Mouse (Mus musculus) midbrain, embryonic 13.5 days (tissue): Measurements from ENCODE around the gene Fam228a. TPM values are rescaled to one million over a fixed set of nuclear protein-coding genes. Genes with fewer than 3 reads are reported as not detected.
"Not testable (repeated sequence)": the region's sequence is repeated elsewhere in the genome, so short reads cannot be mapped to it uniquely, and the experiment has no call there.

ENCODE experiments used
- ATAC-seq: fragments of 200-750 bp; cut with Nextera tagmentation; 2 replicates; pipeline ENCODE4 v1.8.0; 2017; ENCODE audit warnings: mild to moderate bottlenecking, moderate TSS enrichment, moderate library complexity
- H3K27ac ChIP-seq: fragments of 300-500 bp; sonication (generic); 2 replicates; pipeline ENCODE4 v1.5.1; 2015; ENCODE audit warnings: inconsistent platforms, mild to moderate bottlenecking, moderate library complexity
- H3K27me3 ChIP-seq: fragments of 300-500 bp; sonication (generic); 2 replicates; pipeline ENCODE4 v1.6.1; 2015; ENCODE audit warnings: mild to moderate bottlenecking, inconsistent platforms
- H3K36me3 ChIP-seq: fragments of 300-500 bp; sonication (generic); 2 replicates; pipeline ENCODE4 v1.6.1; 2015; ENCODE audit warnings: mild to moderate bottlenecking, inconsistent platforms
- H3K4me1 ChIP-seq: fragments of 300-500 bp; sonication (generic); replicated peaks from 2 replicates; pipeline ENCODE4 v1.6.1; 2015; ENCODE audit warnings: inconsistent platforms
- H3K4me2 ChIP-seq: fragments of 300-500 bp; sonication (generic); replicated peaks from 2 replicates; pipeline ENCODE4 v1.6.1; 2015; ENCODE audit warnings: moderate library complexity, mild to moderate bottlenecking, inconsistent platforms
- H3K4me3 ChIP-seq: fragments of 300-500 bp; sonication (generic); replicated peaks from 2 replicates; pipeline ENCODE4 v1.5.1; 2015; ENCODE audit warnings: mild to moderate bottlenecking, inconsistent platforms
- H3K9ac ChIP-seq: fragments of 300-500 bp; sonication (generic); replicated peaks from 2 replicates; pipeline ENCODE4 v1.6.1; 2015; ENCODE audit warnings: mild to moderate bottlenecking, inconsistent platforms
- H3K9me3 ChIP-seq: fragments of 300-500 bp; sonication (generic); 2 replicates; pipeline ENCODE4 v1.6.1; 2016; ENCODE audit warnings: mild to moderate bottlenecking, inconsistent platforms
- WGBS: fragments of 180-500 bp; shearing (Covaris S2); methylation state at CpG from one replicate; pipeline ENCODE4 v1.1.7; 2015; 5-methylcytosine and 5-hydroxymethylcytosine counted together
- polyA plus RNA-seq: library from polyadenylated mRNA; unstranded; fragments of >200 nt; fragmentation: Nextera tagmentation; extraction: Ambion mirVana; gene quantifications from 2 replicates; pipeline ENCODE4 v1.2.1, GENCODE M21; 2015

Gene Fam228a
- polyA plus RNA-seq, 1 experiment from 2014 or later = 0.52 TPM

DNA sequence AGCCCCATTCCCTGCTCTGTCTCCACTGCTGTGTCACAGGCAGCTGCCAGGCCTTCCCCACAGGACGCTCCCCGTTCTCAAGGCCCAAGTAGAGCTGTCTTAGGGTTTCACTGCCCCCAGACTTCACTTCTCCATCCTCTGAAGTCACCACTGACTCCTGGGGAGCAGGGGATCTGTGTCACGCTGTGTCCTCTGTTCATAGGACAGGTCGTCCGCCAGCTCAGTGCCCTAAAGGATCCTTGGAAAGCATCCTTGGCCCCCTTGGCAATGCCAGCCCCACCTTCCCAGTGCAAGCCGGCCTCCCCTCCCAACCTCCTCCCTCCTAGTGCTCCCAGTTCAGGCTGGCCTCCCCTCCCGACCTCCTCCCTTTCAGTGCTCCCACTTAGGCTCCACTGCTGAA is 28.3 kb downstream of the Fam228a start:
- no peak for ATAC-seq
- Histone ChIP-seq H3K27me3 (no peaks in the 10 kb centered on the region), H3K9me3 (no peaks in the 10 kb centered on the region), H3K4me3 (no peak overlapping the region), H3K4me2 (no peak overlapping the region), H3K9ac (no peak overlapping the region), H3K36me3 (peaks cover 53% of the 10 kb centered on the region), H3K4me1 (no peaks in the 10 kb centered on the region), H3K27ac (no peak overlapping the region)
- 85% methylated on average over 7 of the region's 7 CpGs for WGBS

DNA sequence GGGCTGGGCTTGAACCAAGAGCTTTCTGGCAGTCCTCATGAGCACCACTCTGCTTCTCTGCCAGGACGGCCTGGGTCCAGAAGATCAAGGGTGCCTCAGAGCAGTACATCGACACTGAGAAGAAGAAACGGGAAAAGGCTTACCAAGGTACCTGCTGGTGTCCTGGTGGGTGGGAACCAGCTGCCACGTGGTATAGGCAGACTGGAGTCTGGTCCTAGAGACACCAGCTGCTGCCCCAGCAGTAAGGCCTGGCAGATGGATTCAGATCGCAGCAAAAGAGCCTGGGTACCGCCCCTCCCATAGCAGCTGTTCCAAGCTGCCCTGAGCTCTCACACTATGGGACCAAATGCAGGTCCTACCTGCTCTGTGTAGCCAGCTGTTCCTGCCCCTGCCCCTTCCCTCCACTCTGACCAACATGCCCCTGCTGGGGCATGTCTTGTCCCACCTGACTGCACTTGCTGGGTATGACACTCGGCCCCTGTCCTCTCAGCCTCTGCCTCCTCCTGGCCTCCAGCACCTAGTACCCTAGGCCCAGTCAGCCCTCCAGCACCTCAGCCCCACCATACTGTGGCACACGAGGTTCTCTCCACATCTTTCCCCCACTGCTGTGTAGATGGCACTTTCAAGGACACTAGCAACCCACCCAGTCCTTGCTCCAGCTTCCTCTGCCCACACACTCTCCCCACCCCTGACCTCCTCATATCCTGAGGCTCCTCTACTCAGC is 29.2 kb downstream of the Fam228a start:
- Histone ChIP-seq H3K27ac (no peak overlapping the region), H3K27me3 (no peaks in the 10 kb centered on the region), H3K9me3 (no peaks in the 10 kb centered on the region), H3K9ac (no peak overlapping the region), H3K36me3 (peaks cover 50% of the 10 kb centered on the region), H3K4me3 (no peak overlapping the region), H3K4me1 (no peaks in the 10 kb centered on the region), H3K4me2 (no peak overlapping the region)
- 76% methylated on average over 8 of the region's 8 CpGs for WGBS
- ATAC-seq = peak; percentile 70

DNA sequence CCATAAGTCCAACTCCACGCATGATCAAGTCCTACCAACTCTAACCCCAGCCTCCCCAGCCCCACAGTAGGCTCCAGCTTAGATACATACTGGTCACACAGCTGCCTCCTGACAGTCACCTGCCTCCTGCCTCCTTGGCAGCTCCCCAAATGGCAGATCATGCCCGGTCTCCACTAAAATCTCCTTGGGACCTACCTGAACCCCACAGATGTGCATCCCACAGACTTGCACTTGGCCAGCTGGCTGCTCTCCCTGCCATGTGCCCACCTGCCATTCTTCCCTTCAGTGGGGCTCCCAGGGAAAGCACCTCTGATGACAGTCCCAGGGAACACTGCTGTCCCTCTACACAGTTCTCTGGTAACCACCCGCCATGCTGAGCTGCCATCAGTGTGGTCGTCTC is 29.9 kb downstream of the Fam228a start:
- Histone ChIP-seq H3K9me3 (no peaks in the 10 kb centered on the region), H3K4me3 (no peak overlapping the region), H3K9ac (no peak overlapping the region), H3K27ac (no peak overlapping the region), H3K36me3 (peaks cover 49% of the 10 kb centered on the region), H3K4me2 (no peak overlapping the region), H3K4me1 (no peaks in the 10 kb centered on the region), H3K27me3 (no peaks in the 10 kb centered on the region)
- no peak for ATAC-seq
- 93% methylated on average over 4 of the region's 4 CpGs for WGBS

DNA sequence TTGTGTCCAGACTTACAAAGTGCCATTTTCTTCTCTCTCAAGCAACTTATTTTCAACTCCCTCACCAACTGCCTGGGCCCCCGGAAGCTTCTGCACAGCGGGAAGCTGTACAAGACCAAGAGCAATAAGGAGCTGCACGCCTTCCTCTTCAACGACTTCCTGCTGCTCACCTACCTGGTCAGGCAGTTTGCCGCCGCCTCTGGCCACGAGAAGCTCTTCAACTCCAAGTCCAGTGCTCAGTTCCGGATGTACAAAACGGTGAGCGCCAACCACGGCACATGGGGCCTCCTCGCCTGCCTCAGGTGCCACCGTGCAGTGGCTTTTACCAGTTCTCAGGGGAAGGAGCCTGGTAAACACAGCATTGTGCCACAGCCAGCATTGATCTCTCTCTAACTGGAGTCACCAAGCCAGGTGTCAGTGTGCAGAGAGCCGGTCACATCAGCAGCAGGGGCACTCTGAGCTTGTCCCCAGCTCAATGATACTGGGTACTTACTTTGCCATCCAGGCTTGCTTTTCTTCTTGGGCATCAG is 30.7 kb downstream of the Fam228a start:
- peaks cover 45% of the 10 kb centered on the region for H3K36me3 ChIP-seq
- 94% methylated on average over 14 of the region's 14 CpGs for WGBS
- ATAC-seq = no peak

DNA sequence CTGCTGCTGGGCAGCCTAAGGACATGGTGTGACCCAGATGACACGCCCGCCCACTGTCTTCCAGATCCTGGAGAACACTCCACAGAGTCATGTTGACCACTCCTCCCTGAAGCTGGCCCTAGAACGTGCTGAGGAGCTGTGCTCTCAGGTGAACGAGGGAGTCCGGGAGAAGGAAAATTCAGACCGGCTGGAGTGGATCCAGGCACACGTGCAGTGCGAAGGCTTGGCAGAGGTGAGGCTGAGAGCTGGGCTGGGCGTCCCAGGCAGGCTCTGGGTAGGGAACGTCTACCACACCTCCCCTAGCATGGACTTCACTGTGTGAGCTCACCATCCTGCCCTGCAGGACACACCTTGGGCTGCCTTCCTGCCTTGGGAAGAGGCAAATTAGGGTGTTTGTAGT is 31.3 kb downstream of the Fam228a start:
- H3K27me3 ChIP-seq = no peaks in the 10 kb centered on the region

More for the DNA sequence above, 30.7 kb downstream of the Fam228a start:
- H3K9ac ChIP-seq = no peak overlapping the region
- H3K4me1 ChIP-seq = no peaks in the 10 kb centered on the region
- no peak overlapping the region for H3K27ac ChIP-seq
- no peak overlapping the region for H3K4me3 ChIP-seq
- H3K4me2 ChIP-seq = no peak overlapping the region
- H3K9me3 ChIP-seq = no peaks in the 10 kb centered on the region
- H3K27me3 ChIP-seq = no peaks in the 10 kb centered on the region

DNA sequence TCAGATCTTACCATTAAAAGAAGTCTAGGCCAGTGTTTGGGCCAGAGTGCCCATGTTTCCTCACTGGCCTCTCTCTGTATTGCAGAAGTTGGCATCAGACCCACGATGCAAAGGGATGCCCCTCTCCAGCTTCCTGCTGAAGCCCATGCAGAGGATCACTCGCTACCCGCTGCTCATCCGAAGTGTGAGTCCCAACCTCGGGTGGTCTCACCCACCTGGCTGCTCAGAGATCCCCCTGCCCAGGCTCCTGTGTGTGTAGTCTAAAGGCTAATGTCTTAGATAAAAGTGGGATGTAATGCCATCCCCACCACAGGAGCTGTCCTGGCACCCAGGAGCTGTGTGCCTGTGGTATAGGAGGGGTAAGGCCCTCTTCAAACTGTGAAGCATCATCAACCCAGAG is 32.1 kb downstream of the Fam228a start:
- Histone ChIP-seq H3K27me3 (no peaks in the 10 kb centered on the region), H3K9me3 (no peaks in the 10 kb centered on the region), H3K4me2 (no peak overlapping the region), H3K27ac (no peak overlapping the region), H3K9ac (no peak overlapping the region), H3K4me1 (no peaks in the 10 kb centered on the region), H3K36me3 (peaks cover 44% of the 10 kb centered on the region), H3K4me3 (no peak overlapping the region)
- WGBS = 93% methylated on average over 5 of the region's 5 CpGs
- no peak for ATAC-seq

More for the DNA sequence above, 31.3 kb downstream of the Fam228a start:
- no peak overlapping the region for H3K9ac ChIP-seq
- H3K36me3 ChIP-seq = peaks cover 45% of the 10 kb centered on the region
- H3K9me3 ChIP-seq = no peaks in the 10 kb centered on the region
- H3K27ac ChIP-seq = no peak overlapping the region
- no peak overlapping the region for H3K4me2 ChIP-seq
- no peaks in the 10 kb centered on the region for H3K4me1 ChIP-seq
- H3K4me3 ChIP-seq = no peak overlapping the region
- WGBS = 90% methylated on average over 10 of the region's 10 CpGs
- no peak for ATAC-seq

DNA sequence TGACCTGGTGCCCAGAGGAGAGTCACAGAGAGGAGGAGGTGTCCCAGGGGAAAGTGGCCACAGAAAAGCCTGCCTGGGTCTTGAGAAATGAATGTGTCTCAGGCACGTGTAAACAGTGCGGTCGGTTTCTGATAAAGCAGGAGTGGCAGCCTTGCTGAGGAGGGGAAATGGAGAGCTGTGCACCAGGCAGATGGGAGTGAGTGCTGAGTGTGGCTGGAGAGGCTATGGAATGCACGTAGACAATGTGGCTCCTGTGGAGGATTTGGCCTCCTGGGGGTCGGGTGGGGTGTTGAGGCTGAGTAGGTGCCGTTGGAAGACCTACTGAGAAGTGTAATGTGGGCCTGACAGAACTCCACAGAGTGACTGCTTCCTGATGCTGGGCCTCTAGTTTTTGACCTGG is 32.6 kb downstream of the Fam228a start:
- WGBS = 75% methylated on average over 6 of the region's 6 CpGs
- ATAC-seq, H3K27me3 ChIP-seq: not testable (repeated sequence)

DNA sequence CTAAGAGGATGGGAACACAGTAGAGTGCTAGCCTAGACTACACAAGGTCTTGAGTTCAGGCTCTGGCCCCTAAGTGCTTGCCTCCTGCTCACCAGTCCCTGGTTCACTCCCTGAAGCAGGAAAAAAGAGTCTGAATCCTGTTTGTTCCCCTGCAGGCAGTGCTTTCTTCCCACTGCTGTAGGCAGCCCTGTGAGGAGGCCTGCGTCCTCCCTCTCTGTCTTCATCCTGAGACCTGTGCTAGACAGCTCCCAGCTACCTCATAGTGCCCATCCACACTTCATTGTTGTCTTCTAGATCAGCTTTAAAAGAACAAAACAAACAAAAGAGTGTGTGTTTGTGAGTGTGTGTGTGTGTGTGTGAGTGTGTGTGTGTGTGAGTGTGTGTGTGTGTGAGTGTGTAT is 43.7 kb downstream of the Fam228a start:
- H3K9me3 ChIP-seq = no peaks in the 10 kb centered on the region
- 95% methylated on average over 1 of the region's 1 CpGs for WGBS
- no peaks in the 10 kb centered on the region for H3K27me3 ChIP-seq
- no peak for ATAC-seq
- no peak overlapping the region for H3K4me3 ChIP-seq
- H3K4me2 ChIP-seq = no peak overlapping the region
- H3K36me3 ChIP-seq = peaks cover 14% of the 10 kb centered on the region; the same call in 1 of the 2 replicates
- no peak overlapping the region for H3K27ac ChIP-seq
- H3K4me1 ChIP-seq = no peaks in the 10 kb centered on the region
- H3K9ac ChIP-seq = no peak overlapping the region

More for the DNA sequence above, 32.6 kb downstream of the Fam228a start:
- H3K9ac ChIP-seq, H3K4me1 ChIP-seq, H3K9me3 ChIP-seq, H3K27ac ChIP-seq, H3K4me2 ChIP-seq, H3K4me3 ChIP-seq: not testable (repeated sequence)
- peaks cover 45% of the 10 kb centered on the region for H3K36me3 ChIP-seq

DNA sequence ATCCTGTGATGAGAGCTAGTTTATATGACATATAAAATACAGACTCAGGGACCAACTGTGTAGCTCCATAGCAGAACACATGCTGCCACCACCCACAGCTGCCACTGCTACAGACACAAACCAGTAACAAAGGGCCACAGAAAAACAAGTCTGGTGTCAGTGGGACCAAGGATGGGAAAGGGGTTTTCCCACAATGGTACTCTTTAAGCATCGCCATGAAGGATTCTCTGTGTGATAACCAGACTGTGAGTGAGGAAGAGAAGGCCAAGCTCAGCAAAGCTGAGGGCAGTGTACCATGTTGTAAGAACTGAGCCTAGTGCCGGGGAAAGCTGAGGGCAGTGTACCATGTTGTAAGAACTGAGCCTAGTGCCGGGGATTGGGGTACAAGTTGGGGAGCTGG is 47.0 kb downstream of the Fam228a start:
- no peaks in the 10 kb centered on the region for H3K27me3 ChIP-seq
- no peak for ATAC-seq
- H3K4me2 ChIP-seq = no peak overlapping the region
- H3K9me3 ChIP-seq = no peaks in the 10 kb centered on the region
- WGBS = 90% methylated on average over 3 of the region's 3 CpGs
- no peaks in the 10 kb centered on the region for H3K36me3 ChIP-seq
- no peak overlapping the region for H3K27ac ChIP-seq
- H3K4me1 ChIP-seq = no peaks in the 10 kb centered on the region
- no peak overlapping the region for H3K9ac ChIP-seq
- H3K4me3 ChIP-seq = no peak overlapping the region

DNA sequence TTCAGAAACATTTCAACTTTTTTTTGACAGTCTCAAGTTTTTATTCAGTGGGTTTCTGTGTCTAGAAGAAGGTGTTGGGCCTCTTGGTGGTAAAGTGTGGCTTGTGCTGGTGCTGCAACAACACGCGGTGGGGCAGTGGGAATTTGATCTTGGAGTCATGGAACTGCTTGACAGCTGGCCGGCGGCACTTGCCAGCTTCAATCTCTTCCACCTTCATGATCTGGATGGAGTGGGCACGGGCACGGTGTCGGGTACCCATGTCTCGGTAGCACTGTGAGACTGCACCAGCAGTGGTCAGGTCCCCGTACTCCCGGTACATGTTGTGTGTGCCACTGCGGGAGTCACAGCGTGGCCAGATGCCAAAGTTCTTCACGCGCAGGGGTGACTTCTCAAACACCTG is 48.9 kb downstream of the Fam228a start:
- Histone ChIP-seq H3K4me1 (no peaks in the 10 kb centered on the region), H3K27me3 (no peaks in the 10 kb centered on the region), H3K36me3 (no peaks in the 10 kb centered on the region), H3K4me2 (no peak overlapping the region), H3K9me3 (no peaks in the 10 kb centered on the region), H3K27ac (no peak overlapping the region), H3K9ac (no peak overlapping the region), H3K4me3 (no peak overlapping the region)
- 96% methylated on average over 14 of the region's 14 CpGs for WGBS
- no peak for ATAC-seq

DNA sequence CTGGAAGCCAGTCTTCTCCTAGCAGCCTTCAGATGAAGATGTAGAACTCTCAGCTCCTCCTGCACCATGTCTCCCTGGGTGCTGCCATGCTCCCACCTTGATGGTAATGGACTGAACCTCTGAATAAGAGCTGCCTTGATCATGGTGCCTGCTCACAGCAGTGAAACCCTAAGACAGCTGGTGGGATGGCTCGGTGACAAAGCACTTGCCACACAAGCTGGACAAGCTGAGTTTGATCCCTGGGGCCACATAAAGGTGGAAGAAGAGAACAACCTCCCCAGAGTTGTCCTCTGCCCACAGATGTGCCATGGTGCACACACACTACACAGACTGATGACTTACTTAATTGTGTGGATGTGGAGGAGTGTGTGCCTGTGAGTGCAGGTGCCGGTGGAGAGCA is 49.8 kb downstream of the Fam228a start:
- no peaks in the 10 kb centered on the region for H3K36me3 ChIP-seq
- ATAC-seq = no peak
- WGBS = 86% methylated on average over 2 of the region's 2 CpGs

DNA sequence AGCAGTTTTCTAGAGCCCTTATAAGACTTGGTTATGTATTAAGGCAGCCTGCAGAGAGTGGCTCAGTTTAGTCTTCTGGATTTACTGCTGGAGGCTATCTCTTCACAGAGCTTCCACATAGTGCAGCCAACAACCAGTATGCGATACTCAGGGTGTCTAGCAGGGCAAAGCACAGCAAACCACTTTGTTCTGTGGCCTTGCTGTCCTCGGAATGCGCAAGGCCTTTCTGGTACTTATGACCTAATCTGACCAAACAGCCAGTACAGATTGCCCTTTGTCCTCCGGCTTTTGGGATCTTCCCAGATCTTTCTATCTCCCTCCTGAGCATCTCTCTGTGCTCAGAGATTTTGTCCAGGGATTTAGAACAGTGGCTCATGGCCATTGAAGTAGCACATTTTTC is 52.8 kb downstream of the Fam228a start:
- no peaks in the 10 kb centered on the region for H3K36me3 ChIP-seq
- H3K27me3 ChIP-seq = no peaks in the 10 kb centered on the region
- H3K27ac ChIP-seq = no peak overlapping the region
- no peak overlapping the region for H3K9ac ChIP-seq
- ATAC-seq = no peak
- H3K9me3 ChIP-seq = no peaks in the 10 kb centered on the region
- H3K4me1 ChIP-seq = no peaks in the 10 kb centered on the region
- H3K4me2 ChIP-seq = no peak overlapping the region
- no peak overlapping the region for H3K4me3 ChIP-seq
- 84% methylated on average over 4 of the region's 4 CpGs for WGBS

More for the DNA sequence above, 49.8 kb downstream of the Fam228a start:
- H3K9ac ChIP-seq = no peak overlapping the region
- H3K27me3 ChIP-seq = no peaks in the 10 kb centered on the region
- no peak overlapping the region for H3K4me2 ChIP-seq
- H3K4me1 ChIP-seq = no peaks in the 10 kb centered on the region
- no peaks in the 10 kb centered on the region for H3K9me3 ChIP-seq
- no peak overlapping the region for H3K27ac ChIP-seq
- no peak overlapping the region for H3K4me3 ChIP-seq

DNA sequence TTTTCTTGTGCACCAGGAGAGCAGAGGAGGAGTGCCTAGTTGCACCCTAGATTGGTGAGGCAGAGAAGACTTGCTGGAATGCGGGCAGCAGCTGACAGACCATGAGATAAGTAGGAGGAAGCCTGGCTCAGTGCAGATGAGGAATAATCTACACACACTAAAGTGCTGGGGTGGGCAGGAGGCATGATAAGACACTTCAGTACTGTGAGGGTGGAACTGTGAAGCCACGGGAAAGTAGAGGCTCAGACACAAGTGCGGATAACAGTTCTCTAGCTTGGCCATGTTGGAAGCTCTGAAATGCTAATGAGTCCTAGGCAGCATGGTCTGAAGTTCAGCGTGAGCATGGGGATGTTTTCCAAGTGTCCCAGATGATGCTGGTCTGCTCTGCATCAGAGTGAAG is 58.3 kb downstream of the Fam228a start:
- H3K4me3 ChIP-seq = no peak overlapping the region
- H3K36me3 ChIP-seq = no peaks in the 10 kb centered on the region

More for the DNA sequence above, 58.3 kb downstream of the Fam228a start:
- no peaks in the 10 kb centered on the region for H3K27me3 ChIP-seq
- WGBS = 82% methylated on average over 4 of the region's 4 CpGs
- H3K4me2 ChIP-seq = no peak overlapping the region
- H3K9ac ChIP-seq = no peak overlapping the region
- no peak overlapping the region for H3K27ac ChIP-seq
- H3K9me3 ChIP-seq = no peaks in the 10 kb centered on the region
- ATAC-seq = no peak
- H3K4me1 ChIP-seq = no peaks in the 10 kb centered on the region
